Mouse (Mus musculus) bone marrow macrophage, adult 2 months (primary cell): ENCODE measurements around the gene Stx17.

Source experiments
- CTCF ChIP-seq: IDR thresholded peaks from 2 replicates; pipeline ENCODE4 v1.5.1; 2012; ENCODE audit warnings: low read depth, mild to moderate bottlenecking, low read length, moderate library complexity
- POLR2A ChIP-seq: IDR thresholded peaks from 2 replicates; pipeline ENCODE4 v1.6.1; 2012; ENCODE audit warnings: mild to moderate bottlenecking, low read depth, low read length, borderline replicate concordance

DNA sequence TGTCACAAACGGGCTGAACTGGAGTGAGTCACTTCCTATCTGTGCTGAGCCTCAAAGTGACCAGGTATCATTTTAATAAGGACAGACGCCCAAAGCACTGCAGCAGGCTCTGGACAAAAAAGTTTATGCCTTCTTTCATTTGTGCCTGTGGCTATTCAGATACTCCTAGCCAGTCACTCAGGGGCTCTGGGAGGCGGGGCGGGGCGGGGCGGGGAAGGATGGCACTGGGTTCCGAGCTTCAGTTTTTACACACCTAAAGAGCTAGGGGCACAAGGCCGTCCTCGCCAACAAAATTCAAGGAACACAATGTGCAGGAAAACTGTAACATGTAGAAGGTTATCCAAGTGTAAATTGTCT is 321 bp upstream of the Stx17 start:
- TF ChIP-seq CTCF: no peak
- TF ChIP-seq POLR2A: no peak
